Mouse (Mus musculus) left cerebral cortex, adult 18-20 months (tissue): Measurements from ENCODE around the gene Gabrg1. TPM values are rescaled to one million over a fixed set of nuclear protein-coding genes. Genes with fewer than 3 reads are reported as not detected.

Source experiments
- DNase-seq, 2 experiments: peaks; one replicate each; pipeline ENCODE4 v3.0.0; 2021 to 2022; ENCODE audit warnings: low spot score in 2 of 2, mixed read lengths in 1 of 2
- long read RNA-seq, 2 experiments: library from polyadenylated mRNA; stranded (forward); transcript quantifications; one replicate each; pipeline ENCODE4 v2.0.0; 2021
- total RNA-seq, 2 experiments: library from RNA; stranded (reverse); gene quantifications; 2 replicates each; pipeline ENCODE4 v1.2.3; 2021

Gabrg1 gene
- 10 to 100 TPM; 15.0 to 15.1 TPM for total RNA-seq
- long read RNA-seq, experiment 1, full-length matches to known transcripts = 23 of 25 reads
- long read RNA-seq, experiment 1, partial matches to known transcripts = 0 of 25 reads
- long read RNA-seq, experiment 1, other reads (novel, unspliced or antisense) = 2 of 25 reads
- long read RNA-seq, experiment 2, full-length matches to known transcripts = 20 of 22 reads
- long read RNA-seq, experiment 2, partial matches to known transcripts = 2 of 22 reads
- long read RNA-seq, experiment 2, other reads (novel, unspliced or antisense) = 0 of 22 reads

- peak; percentile 45 to 74 for DNase-seq
Measured at GRCm38 (mm10) chr5:70842192-70843095, at the start of gene Gabrg1. TSS of gene Gabrg1 (minus strand) at chr5:70842617.

GRCm38 (mm10) chr5:70884026-70884425 lies 41.6 kb upstream of the Gabrg1 start:
- no peak for DNase-seq

GRCm38 (mm10) chr5:70870081-70870480 lies 27.7 kb upstream of the Gabrg1 start:
- no peak for DNase-seq

DNA sequence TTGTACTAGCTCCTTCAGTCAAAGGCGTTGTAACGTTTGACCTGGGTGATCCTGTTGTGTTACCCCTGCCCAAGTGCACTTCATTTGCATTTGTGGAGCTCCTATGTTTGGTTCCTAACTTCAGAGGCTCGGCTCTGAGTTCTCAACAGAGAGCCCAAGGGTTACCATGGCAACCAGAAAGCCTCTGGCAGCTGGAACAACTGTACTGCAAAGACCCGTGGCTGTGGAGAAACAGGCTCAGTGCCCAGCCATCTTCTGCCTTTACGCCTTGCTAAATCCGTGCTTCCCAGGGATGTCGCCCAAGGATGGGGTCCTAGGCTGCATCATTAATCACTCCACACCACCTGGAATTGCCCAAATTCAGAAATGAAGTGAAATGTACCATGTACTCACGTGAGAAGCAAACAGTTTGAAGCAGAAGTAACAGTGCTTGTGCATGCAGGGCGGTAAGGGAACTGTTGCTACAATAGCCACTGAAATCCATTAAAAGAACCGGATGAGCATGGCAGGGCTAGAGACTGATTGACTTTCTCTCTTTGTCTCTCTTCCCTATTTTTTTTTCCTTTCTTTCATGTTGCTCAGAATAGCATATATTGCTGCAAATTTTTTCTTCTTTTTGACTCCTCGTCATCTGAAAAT lies 798 bp upstream of the Gabrg1 start:
- DNase-seq = peak; percentile 41 to 61

DNA sequence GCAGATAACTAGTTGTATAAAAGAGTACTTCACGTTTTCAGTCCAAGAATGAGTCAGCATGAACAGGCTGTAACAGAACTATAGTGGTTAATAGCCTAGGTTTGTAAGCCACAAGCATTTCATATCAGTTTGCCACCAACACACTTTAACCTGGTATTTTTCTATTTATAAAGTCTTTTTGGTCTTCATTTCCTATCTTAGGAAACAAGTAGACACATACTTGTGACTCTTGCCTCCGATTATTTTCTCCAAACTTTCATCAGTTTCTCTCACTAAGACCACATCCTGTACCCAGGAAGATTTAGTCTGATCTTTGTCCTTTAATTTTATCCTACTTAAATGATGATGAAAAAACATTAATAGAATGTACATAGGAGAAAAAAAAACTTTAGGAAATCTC lies 23.7 kb downstream of the Gabrg1 start:
- no peak for DNase-seq

- DNase-seq = no peak
Measured at GRCm38 (mm10) chr5:70736156-70736555, 106.3 kb downstream of the Gabrg1 start.

DNA sequence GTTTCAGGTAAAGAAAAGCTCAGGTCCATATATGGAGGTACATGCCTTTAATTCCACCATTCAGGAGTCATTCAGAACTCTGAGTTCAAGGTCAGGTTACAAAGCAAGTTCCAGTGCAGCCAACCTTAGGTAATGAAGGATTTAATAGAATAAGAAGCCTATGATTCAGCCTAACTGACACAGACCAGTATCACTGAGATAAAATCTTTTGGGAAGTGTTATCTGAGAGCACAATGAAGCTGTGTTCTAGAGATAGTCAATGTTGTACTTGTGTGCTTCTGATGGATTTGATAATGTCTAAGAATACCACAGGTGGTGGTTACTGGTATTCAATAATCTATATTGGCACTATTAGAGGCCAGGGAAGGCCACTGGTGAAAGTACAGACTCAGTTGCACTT lies 138.1 kb downstream of the Gabrg1 start:
- no peak for DNase-seq
